Mouse (Mus musculus) embryonic fibroblast, embryonic 13.5 days (primary cell): ENCODE data around the gene Ccnb3. TPM values are rescaled to one million over a fixed set of nuclear protein-coding genes. Genes with fewer than 3 reads are reported as not detected.

Source experiments
- H3K27ac ChIP-seq: 2 replicates; pipeline ENCODE4 v1.5.1; 2012; ENCODE audit warnings: low read length, control low read depth, inconsistent platforms; ENCODE audit not compliant: insufficient read depth
- H3K4me1 ChIP-seq: 2 replicates; pipeline ENCODE4 v1.6.1; 2011; ENCODE audit warnings: low read length; ENCODE audit not compliant: control insufficient read depth, insufficient read depth
- H3K4me3 ChIP-seq: 2 replicates; pipeline ENCODE4 v1.5.1; 2011; ENCODE audit warnings: mild to moderate bottlenecking, control low read depth, low read length; ENCODE audit not compliant: insufficient read depth
- CTCF ChIP-seq: IDR thresholded peaks from 2 replicates; pipeline ENCODE4 v1.5.1; 2011; ENCODE audit warnings: mild to moderate bottlenecking, control low read depth, low read length, moderate library complexity, borderline replicate concordance; ENCODE audit not compliant: insufficient read depth
- POLR2A ChIP-seq: IDR thresholded peaks from 2 replicates; pipeline ENCODE4 v1.6.1; 2011; ENCODE audit warnings: low read depth, mild to moderate bottlenecking, control low read depth, low read length, moderate library complexity
- polyA plus RNA-seq: library from polyadenylated mRNA; stranded (reverse); fragments of >200 nt; gene quantifications from 2 replicates; pipeline ENCODE4 v1.2.4, GENCODE M21; 2011; ENCODE audit warnings: low read depth; ENCODE audit not compliant: missing spikeins, insufficient read length

Ccnb3 gene
- polyA plus RNA-seq, 1 experiment: not detected

GRCm38 (mm10) chrX:6968598-6968997 lies 72.8 kb downstream of the Ccnb3 start:
- no peaks in the 10 kb centered on the region for H3K4me1 ChIP-seq
- no peak overlapping the region for H3K27ac ChIP-seq
- TF ChIP-seq CTCF: no peak
- no peak for TF ChIP-seq POLR2A
- no peak overlapping the region for H3K4me3 ChIP-seq

Other genes with a start within 250 kb of the Ccnb3 start
- not detected in 2 replicates for gene Akap4, start 25.9 kb upstream of the Ccnb3 start, polyA plus RNA-seq